Mouse (Mus musculus): ENCODE results near the gene Nptn. TPM values are rescaled to one million over a fixed set of nuclear protein-coding genes. Genes with fewer than 3 reads are reported as not detected.

The Nptn gene
- 642 TPM for polyA plus RNA-seq (2014; fragmentation: Illumina TruSeq; extraction: RNeasy Lipid Tissue Mini Kit (QIAGEN cat#74804); ENCODE audit: low read depth, low replicate concordance)

DNA sequence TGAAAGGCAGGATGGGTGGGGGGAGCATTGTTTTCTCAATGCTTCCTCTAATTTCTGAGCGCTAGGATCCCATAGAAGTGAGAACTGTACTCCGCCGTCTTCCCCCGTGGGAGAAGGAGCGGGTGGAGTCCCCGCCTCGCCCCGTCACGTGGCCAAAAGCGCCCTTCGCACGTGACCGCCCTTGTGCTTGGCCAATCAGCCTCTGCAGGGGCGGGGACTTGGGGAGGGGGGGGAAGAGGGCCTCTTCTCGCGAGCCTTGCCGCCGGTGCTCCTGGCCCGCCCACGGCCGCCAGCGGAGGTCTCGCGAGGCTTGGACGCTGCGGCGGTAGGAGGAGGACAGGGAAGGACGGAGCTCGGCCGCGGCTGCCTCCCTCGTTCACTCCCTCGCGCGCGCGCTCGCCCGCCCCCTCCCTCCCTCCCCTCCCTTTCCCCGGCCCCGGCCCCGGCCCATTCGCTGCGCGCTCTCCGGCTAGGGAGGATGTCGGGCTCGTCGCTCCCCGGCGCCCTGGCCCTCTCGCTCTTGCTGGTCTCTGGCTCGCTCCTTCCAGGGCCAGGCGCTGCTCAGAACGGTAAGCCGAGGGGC lies at the start of gene Nptn:
Gene Nptn (plus strand): TSS at position 283 of the 583 bp plus-strand sequence.

DNA sequence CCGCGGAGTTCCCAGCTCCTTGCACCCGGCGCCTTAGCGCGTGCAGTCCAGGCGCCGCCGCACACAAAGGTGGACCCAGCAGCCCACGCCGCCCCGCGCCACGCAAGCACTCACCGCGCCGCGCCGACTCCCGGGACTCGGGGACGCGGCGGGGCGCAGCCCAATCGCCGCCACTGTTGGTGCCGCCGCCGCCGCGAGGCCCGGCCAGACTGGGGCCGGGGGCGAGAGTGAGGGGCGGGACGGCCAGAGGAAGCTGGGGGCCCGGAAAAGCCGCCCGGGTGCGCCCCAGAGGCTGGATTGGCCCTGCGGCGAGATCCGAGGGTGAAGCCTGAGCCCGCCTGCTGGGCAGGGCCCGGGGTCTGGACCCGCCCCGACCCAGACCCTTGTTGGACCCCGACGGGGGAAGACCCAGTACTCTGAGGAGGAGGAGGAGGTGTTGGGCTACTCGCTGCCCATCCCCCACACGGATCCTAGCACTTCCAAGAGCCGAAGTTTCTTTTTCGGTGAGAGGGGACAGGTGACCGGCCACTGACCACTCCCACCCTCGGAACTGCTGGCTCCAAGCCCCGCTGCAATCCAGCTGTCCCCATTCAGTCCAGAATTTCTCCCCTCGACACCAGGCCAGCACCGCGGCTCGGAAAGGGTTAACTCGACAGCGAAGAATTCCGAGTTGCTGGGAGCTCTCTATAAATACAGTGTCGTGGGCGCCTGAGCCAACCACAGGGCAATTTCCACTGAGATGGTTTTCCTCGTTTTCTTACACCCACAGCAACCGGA lies 26.9 kb upstream of the Nptn start, which contains the start of gene Cd276:
Gene Cd276 (minus strand): TSS at position 530 of the 777 bp plus-strand sequence.

Other genes starting within 250 kb of the Nptn start
- not detected for gene Tbc1d21, start 211.8 kb upstream of the Nptn start, polyA plus RNA-seq (2014; fragmentation: Illumina TruSeq; extraction: RNeasy Lipid Tissue Mini Kit (QIAGEN cat#74804); ENCODE audit: low read depth, low replicate concordance)
- gene Insyn1, start 93.6 kb upstream of the Nptn start, polyA plus RNA-seq (2014; fragmentation: Illumina TruSeq; extraction: RNeasy Lipid Tissue Mini Kit (QIAGEN cat#74804); ENCODE audit: low read depth, low replicate concordance) = not detected
- 3.2 TPM for gene Cd276, start 26.8 kb upstream of the Nptn start, polyA plus RNA-seq (2014; fragmentation: Illumina TruSeq; extraction: RNeasy Lipid Tissue Mini Kit (QIAGEN cat#74804); ENCODE audit: low read depth, low replicate concordance)
- gene Rec114, start 161.7 kb downstream of the Nptn start, polyA plus RNA-seq (2014; fragmentation: Illumina TruSeq; extraction: RNeasy Lipid Tissue Mini Kit (QIAGEN cat#74804); ENCODE audit: low read depth, low replicate concordance) = 1.5 TPM
- gene Hcn4, start 241.2 kb downstream of the Nptn start, polyA plus RNA-seq (2014; fragmentation: Illumina TruSeq; extraction: RNeasy Lipid Tissue Mini Kit (QIAGEN cat#74804); ENCODE audit: low read depth, low replicate concordance) = 0.52 TPM